ENCODE assay signal across 26 mouse cellular contexts in the genomic region with DNA sequence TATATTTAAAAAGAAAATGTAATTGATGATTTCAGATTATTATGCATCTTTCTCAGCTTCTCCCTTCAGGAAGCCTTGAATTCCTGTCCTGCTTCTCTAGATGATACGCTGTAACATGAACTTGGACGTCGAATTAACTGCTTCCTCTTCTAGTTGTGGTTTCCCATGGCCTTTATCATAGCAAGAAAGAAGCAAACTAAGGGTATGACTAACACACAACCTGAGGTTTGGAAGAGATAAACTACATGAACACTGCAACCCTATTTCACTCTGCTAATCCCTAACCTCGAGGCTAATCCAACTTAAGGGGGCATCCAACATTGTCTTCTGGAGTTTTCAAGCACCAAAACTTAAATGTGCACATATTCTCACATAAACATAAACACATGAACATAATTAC. TPM values are rescaled to one million over a fixed set of nuclear protein-coding genes. Genes with fewer than 3 reads are reported as not detected.
DNase-seq lines count a peak whose midpoint lies in the region; ATAC-seq and TF ChIP-seq lines count a peak whose summit lies in the region.
"Had no signal": no experiment of that assay in that cellular context is flagged by ENCODE, and none has a peak within 500 bp of the region (broad histone marks: within the 10 kb centered on the region; RNA-seq: fewer than 3 reads in every experiment).

No protein-coding gene starts in this region.

- no peak overlapping the region for H3K4me3 ChIP-seq in liver, embryonic 14.5 days (ENCODE audit: insufficient read depth in 1 of 2, low read depth in 2 of 2, low read length in 2 of 2)
- H3K4me3 ChIP-seq: forebrain, embryonic 12.5 days; heart, embryonic 12.5 days; hindbrain, embryonic 10.5 days; kidney, embryonic 15.5 days; layer of hippocampus, adult 2 months; limb, embryonic 13.5 days; midbrain, embryonic 12.5 days had no signal

- no peaks in the 10 kb centered on the region for H3K9me3 ChIP-seq in liver, embryonic 14.5 days (ENCODE audit: control insufficient read depth, low read length)
- H3K9me3 ChIP-seq: forebrain, embryonic 12.5 days; heart, embryonic 12.5 days; hindbrain, embryonic 10.5 days; kidney, embryonic 15.5 days; limb, embryonic 13.5 days; midbrain, embryonic 12.5 days had no signal

- peak; percentile 59 for ATAC-seq in common myeloid progenitor, adult 5-6 weeks (replicated peaks; ENCODE audit: low read depth, poor library complexity, severe bottlenecking)
- peak; percentile 45; the same call in 1 of the 2 replicates for ATAC-seq in liver, embryonic 14.5 days (ENCODE audit: insufficient read depth)
- ATAC-seq in megakaryocyte-erythroid progenitor cell, adult 5-6 weeks (replicated peaks; ENCODE audit: low FRiP score, low TSS enrichment, poor library complexity, severe bottlenecking) = peak; percentile 82
- ATAC-seq in erythroblast, adult 5-6 weeks (replicated peaks; ENCODE audit: low FRiP score, poor library complexity, severe bottlenecking) = no peak
- ATAC-seq: hindbrain, embryonic 16.5 days had no signal

- H3K9ac ChIP-seq in liver, embryonic 14.5 days (replicated peaks) = no peak overlapping the region
- H3K9ac ChIP-seq: forebrain, embryonic 12.5 days; heart, embryonic 12.5 days; kidney, embryonic 15.5 days; limb, embryonic 13.5 days; midbrain, embryonic 12.5 days had no signal

- no peaks in the 10 kb centered on the region for H3K27me3 ChIP-seq in liver, embryonic 14.5 days (ENCODE audit: control insufficient read depth, insufficient read depth, low read length)
- H3K27me3 ChIP-seq: forebrain, embryonic 12.5 days; heart, embryonic 12.5 days; kidney, embryonic 15.5 days; limb, embryonic 13.5 days; midbrain, embryonic 12.5 days had no signal

- H3K27ac ChIP-seq in liver, embryonic 14.5 days = no peak overlapping the region
- H3K27ac ChIP-seq: forebrain, embryonic 12.5 days; hindbrain, embryonic 10.5 days; kidney, embryonic 15.5 days; layer of hippocampus, adult 2 months; limb, embryonic 13.5 days; macrophage; midbrain, embryonic 12.5 days had no signal

- no peak overlapping the region for H3K4me2 ChIP-seq in liver, embryonic 14.5 days (ENCODE audit: low read depth)
- H3K4me2 ChIP-seq: forebrain, embryonic 12.5 days; heart, embryonic 12.5 days; kidney, embryonic 15.5 days; limb, embryonic 13.5 days; midbrain, embryonic 12.5 days had no signal

- H3K36me3 ChIP-seq in liver, embryonic 14.5 days (replicated peaks; ENCODE audit: control insufficient read depth, insufficient read depth, low read depth) = no peaks in the 10 kb centered on the region
- H3K36me3 ChIP-seq: forebrain, embryonic 12.5 days; heart, embryonic 12.5 days; hindbrain, embryonic 10.5 days; kidney, embryonic 15.5 days; limb, embryonic 13.5 days; midbrain, embryonic 12.5 days had no signal

- peaks cover 3 to 4% of the 10 kb centered on the region in 2 experiments; a peak in 3 of 4 replicates for H3K4me1 ChIP-seq in liver, embryonic 14.5 days (replicated peaks; ENCODE audit: control insufficient read depth in 2 of 2, insufficient read depth in 2 of 2, low read length in 1 of 2)
- H3K4me1 ChIP-seq: forebrain, embryonic 12.5 days; heart, embryonic 12.5 days; hindbrain, embryonic 10.5 days; kidney, embryonic 15.5 days; limb, embryonic 13.5 days; midbrain, embryonic 12.5 days had no signal

- no peak for TF ChIP-seq CTCF in liver, embryonic 14.5 days (IDR thresholded peaks at IDR 0.05; ENCODE audit: low read depth)

- 0 out of 2 replicates have a peak, but pooled peaks have one; percentile 24 for TF ChIP-seq EP300 in liver, embryonic 14.5 days (IDR thresholded peaks at IDR 0.05; ENCODE audit: low read depth)

- 11% methylated on average over 4 of the region's 4 CpGs for WGBS in liver, embryonic 14.5 days (ENCODE audit: insufficient replicate concordance)

- peak; percentile 95 for DNase-seq in 416B (ENCODE audit: low read depth)
- no peak for DNase-seq in liver, embryonic 14.5 days (ENCODE audit: low read depth in 3 of 3, low spot score in 3 of 3)
- no peak for DNase-seq in layer of hippocampus, adult 18-20 months (ENCODE audit: low spot score in 2 of 2)
- no peak for DNase-seq in left cerebral cortex, adult 11 months (ENCODE audit: low spot score)
- DNase-seq: adrenal gland, postnatal 25 days; B cell, adult 2 months; cerebellum, adult 18-20 months; cerebellum, postnatal 10 days; gastrocnemius, postnatal 25 days; heart, adult 18-20 months; kidney, adult 18-20 months; kidney, postnatal 25 days; thymus, adult 2 months; thymus, postnatal 36 days had no signal

RNA-seq across cellular contexts. Expression of a gene that starts 23.3 kb away (rescaled TPM):
- total RNA-seq in common myeloid progenitor, adult 5-6 weeks (2017) = 98.8 and 117 TPM in 2 replicates
- 2.6 and 3.9 TPM in 2 replicates for polyA plus RNA-seq in liver, embryonic 14.5 days (2012; rRNA removed)
- polyA plus RNA-seq in liver, embryonic 14.5 days (2014; fragmentation: Nextera tagmentation; extraction: Ambion mirVana) = 7.8 and 8.2 TPM in 2 replicates
- total RNA-seq in megakaryocyte-erythroid progenitor cell, adult 5-6 weeks (2014; fragmentation: Nextera tagmentation) = 14.5 and 16.9 TPM in 2 replicates
- total RNA-seq in megakaryocyte-erythroid progenitor cell, adult 5-6 weeks (2017) = 80.7 and 82.2 TPM in 2 replicates
- total RNA-seq in layer of hippocampus, adult 18-20 months (2021) = 1 to 10 TPM; 1.5 to 1.7 TPM
- 10.0 and 18.8 TPM in 2 replicates for total RNA-seq in erythroblast, adult 5-6 weeks (2015; ENCODE audit: low replicate concordance)
- total RNA-seq in erythroblast, adult 5-6 weeks (2017; ENCODE audit: low replicate concordance) = 10.4 and 31.1 TPM in 2 replicates
